Mouse (Mus musculus) lung, postnatal 0 days (tissue): ENCODE measurements at regions not wholly inside any gene's neighbourhood (a gene's known extent, or its start where the extent isn't known, plus 50 kb on each side); places are given as distances from the start of the nearest gene placed in this dataset.

ENCODE experiments used
- CTCF ChIP-seq: IDR thresholded peaks from 2 replicates; pipeline ENCODE4 v1.5.1; 2016; ENCODE audit warnings: antibody characterized with exemption, mild to moderate bottlenecking
- EP300 ChIP-seq: IDR thresholded peaks from 2 replicates; pipeline ENCODE4 v1.6.1; 2016; ENCODE audit warnings: antibody characterized with exemption, mild to moderate bottlenecking, control low read depth

GRCm38 (mm10) chr17:51407046-51407445 is 227.9 kb upstream of the Tbc1d5 start:
- TF ChIP-seq CTCF, result no peak
- TF ChIP-seq EP300, result no peak
